Mouse (Mus musculus): Measurements from ENCODE around the gene Akr1c18. TPM values are rescaled to one million over a fixed set of nuclear protein-coding genes. Genes with fewer than 3 reads are reported as not detected.

The Akr1c18 gene
- total and polyA plus RNA-seq, 3 experiments = not detected

GRCm38 (mm10) chr13:4152908-4153307 lies 2.5 kb upstream of the Akr1c18 start:
- no peak for DNase-seq (ENCODE audit: extremely low read depth)
- dilution Hi-C loops (cut with MboI; ENCODE audit: extremely low pct_ligation_motif_present, extremely low pct_unique_long_range_greater_than_20kb, low sequenced_read_pairs) (no loop called here), in situ Hi-C loops (cut with MboI; ENCODE audit: low pct_ligation_motif_present, low pct_unique_long_range_greater_than_20kb, low sequenced_read_pairs) (no loop called here)
- H3K4me3 ChIP-seq (replicated peaks in 1 of 3; ENCODE audit: low read depth in 2 of 3, low read length in 2 of 3, poor library complexity in 1 of 3) = no peak overlapping the region
- H3K27me3 ChIP-seq (replicated peaks) = no peaks in the 10 kb centered on the region
- TF ChIP-seq IRF4 (IDR thresholded peaks at IDR 0.05; ENCODE audit: low read depth, low read length) (no peak), EP300 (IDR thresholded peaks at IDR 0.05; ENCODE audit: low read length) (no peak), CTCF (conservative IDR thresholded peaks at IDR 0.05 in 1 of 2, IDR thresholded peaks at IDR 0.05 in 1 of 2; ENCODE audit: low read depth in 2 of 2, low read length in 2 of 2) (no peak), ETS1 (conservative IDR thresholded peaks at IDR 0.05; ENCODE audit: low read depth, low read length) (no peak), NELFE (IDR thresholded peaks at IDR 0.05; ENCODE audit: low read depth, low read length) (no peak)
- H3K9ac ChIP-seq (ENCODE audit: insufficient read depth, low read depth) = no peak overlapping the region
- H3K4me1 ChIP-seq (ENCODE audit: control insufficient read depth in 1 of 2, insufficient read depth in 2 of 2) = no peaks in the 10 kb centered on the region
- H3K27ac ChIP-seq (ENCODE audit: insufficient read depth, low read depth) = no peak overlapping the region
- H3K79me2 ChIP-seq (replicated peaks; ENCODE audit: control insufficient read depth, extremely low read depth, insufficient read depth, poor library complexity, severe bottlenecking) = no peaks in the 10 kb centered on the region
- no peaks in the 10 kb centered on the region for H3K36me3 ChIP-seq (replicated peaks in 1 of 2; ENCODE audit: control insufficient read depth in 1 of 2, insufficient read depth in 1 of 2, low read length in 1 of 2)
- H3K9me3 ChIP-seq (replicated peaks; ENCODE audit: low read length) = no peaks in the 10 kb centered on the region
- H3K4me2 ChIP-seq (ENCODE audit: insufficient read depth, low read depth, poor library complexity, severe bottlenecking) = no peak overlapping the region

- DNase-seq (ENCODE audit: extremely low read depth) = no peak
- H3K27me3 ChIP-seq (replicated peaks) = no peaks in the 10 kb centered on the region
- dilution Hi-C loops (cut with MboI; ENCODE audit: extremely low pct_ligation_motif_present, extremely low pct_unique_long_range_greater_than_20kb, low sequenced_read_pairs) = no loop called here
- no peak for TF ChIP-seq ZNF384 (IDR thresholded peaks at IDR 0.05; ENCODE audit: low read depth, low read length)
- peak; percentile 30; the same call in 1 of the 2 replicates for TF ChIP-seq EP300 (IDR thresholded peaks at IDR 0.05; ENCODE audit: low read length)
- no peak for TF ChIP-seq CTCF (conservative IDR thresholded peaks at IDR 0.05 in 1 of 2, IDR thresholded peaks at IDR 0.05 in 1 of 2; ENCODE audit: low read depth in 2 of 2, low read length in 2 of 2)
- peak; percentile 77 for TF ChIP-seq JUND (conservative IDR thresholded peaks at IDR 0.05; ENCODE audit: low read depth, low read length)
- peak; percentile 66; the same call in 1 of the 2 replicates for TF ChIP-seq JUN (IDR thresholded peaks at IDR 0.05; ENCODE audit: insufficient read depth, low read depth, low read length)
- no peak overlapping the region for H3K9ac ChIP-seq (ENCODE audit: insufficient read depth, low read depth)
- no peak overlapping the region for H3K27ac ChIP-seq (ENCODE audit: insufficient read depth, low read depth)
- no peaks in the 10 kb centered on the region for H3K36me3 ChIP-seq (replicated peaks in 1 of 2; ENCODE audit: control insufficient read depth in 1 of 2, insufficient read depth in 1 of 2, low read length in 1 of 2)
- H3K4me3 ChIP-seq (replicated peaks in 1 of 3; ENCODE audit: low read depth in 2 of 3, low read length in 2 of 3, poor library complexity in 1 of 3) = no peak overlapping the region
- H3K4me1 ChIP-seq (ENCODE audit: control insufficient read depth in 1 of 2, insufficient read depth in 2 of 2) = peaks cover 0 to 6% of the 10 kb centered on the region in 2 experiments; a peak in 1 of 4 replicates
- in situ Hi-C loops (cut with MboI; ENCODE audit: low pct_ligation_motif_present, low pct_unique_long_range_greater_than_20kb, low sequenced_read_pairs) = loop anchor here (25.0 kb wide), 1 partner anchor 468 kb away; the partner anchor contains the start of gene Akr1e1
- H3K9me3 ChIP-seq (replicated peaks; ENCODE audit: low read length) = no peaks in the 10 kb centered on the region
- H3K79me2 ChIP-seq (replicated peaks; ENCODE audit: control insufficient read depth, extremely low read depth, insufficient read depth, poor library complexity, severe bottlenecking) = no peaks in the 10 kb centered on the region
- no peak overlapping the region for H3K4me2 ChIP-seq (ENCODE audit: insufficient read depth, low read depth, poor library complexity, severe bottlenecking)
Measured at GRCm38 (mm10) chr13:4144261-4144660, 6.2 kb downstream of the Akr1c18 start.

GRCm38 (mm10) chr13:4133070-4133469 lies 17.4 kb downstream of the Akr1c18 start:
- Histone ChIP-seq H3K4me2 (ENCODE audit: insufficient read depth, low read depth, poor library complexity, severe bottlenecking) (no peak overlapping the region), H3K9me3 (replicated peaks; ENCODE audit: low read length) (no peaks in the 10 kb centered on the region), H3K27ac (ENCODE audit: insufficient read depth, low read depth) (no peak overlapping the region), H3K36me3 (replicated peaks in 1 of 2; ENCODE audit: control insufficient read depth in 1 of 2, insufficient read depth in 1 of 2, low read length in 1 of 2) (no peaks in the 10 kb centered on the region), H3K9ac (ENCODE audit: insufficient read depth, low read depth) (no peak overlapping the region), H3K79me2 (replicated peaks; ENCODE audit: control insufficient read depth, extremely low read depth, insufficient read depth, poor library complexity, severe bottlenecking) (no peaks in the 10 kb centered on the region), H3K4me1 (ENCODE audit: control insufficient read depth in 1 of 2, insufficient read depth in 2 of 2) (no peaks in the 10 kb centered on the region), H3K4me3 (replicated peaks in 1 of 3; ENCODE audit: low read depth in 2 of 3, low read length in 2 of 3, poor library complexity in 1 of 3) (no peak overlapping the region), H3K27me3 (replicated peaks) (no peaks in the 10 kb centered on the region)
- in situ Hi-C loops (cut with MboI; ENCODE audit: low pct_ligation_motif_present, low pct_unique_long_range_greater_than_20kb, low sequenced_read_pairs) (loop anchor here (5.0 to 25.0 kb wide), 3 partner anchors 54 to 479 kb away; partner anchors contain the start of gene Akr1e1), dilution Hi-C loops (cut with MboI; ENCODE audit: extremely low pct_ligation_motif_present, extremely low pct_unique_long_range_greater_than_20kb, low sequenced_read_pairs) (no loop called here)
- DNase-seq (ENCODE audit: extremely low read depth) = peak; percentile 22
- no peak for TF ChIP-seq MAFK (IDR thresholded peaks at IDR 0.05; ENCODE audit: insufficient replicate concordance, low read length)
- peak; percentile 65 for TF ChIP-seq SMC3 (IDR thresholded peaks at IDR 0.05; ENCODE audit: low read depth, low read length)
- TF ChIP-seq MXI1 (IDR thresholded peaks at IDR 0.05; ENCODE audit: low read depth, low read length) = no peak
- TF ChIP-seq UBTF (IDR thresholded peaks at IDR 0.05; ENCODE audit: low read depth, low read length) = no peak
- no peak for TF ChIP-seq POLR2AphosphoS2 (IDR thresholded peaks at IDR 0.05; ENCODE audit: low read depth, low read length)
- TF ChIP-seq GABPA (IDR thresholded peaks at IDR 0.05; ENCODE audit: insufficient replicate concordance, low read depth, low read length) = no peak
- TF ChIP-seq BHLHE40 (IDR thresholded peaks at IDR 0.05; ENCODE audit: low read depth, low read length) = no peak
- TF ChIP-seq ZMIZ1 (IDR thresholded peaks at IDR 0.05; ENCODE audit: low read depth, low read length) = no peak
- peak; percentile 64; the same call in 1 of the 2 replicates for TF ChIP-seq MAX (IDR thresholded peaks at IDR 0.05; ENCODE audit: low read length)
- no peak for TF ChIP-seq CHD1 (IDR thresholded peaks at IDR 0.05; ENCODE audit: low read depth, low read length)
- TF ChIP-seq USF1 (IDR thresholded peaks at IDR 0.05; ENCODE audit: low read depth, low read length) = no peak
- no peak for TF ChIP-seq JUN (IDR thresholded peaks at IDR 0.05; ENCODE audit: insufficient read depth, low read depth, low read length)
- no peak for TF ChIP-seq USF2 (conservative IDR thresholded peaks at IDR 0.05; ENCODE audit: low read depth, low read length)
- no peak for TF ChIP-seq ZKSCAN1 (IDR thresholded peaks at IDR 0.05; ENCODE audit: borderline replicate concordance, low read depth, low read length)
- TF ChIP-seq MAZ (IDR thresholded peaks at IDR 0.05; ENCODE audit: low read depth, low read length) = no peak
- peak; percentile 69 for TF ChIP-seq RAD21 (IDR thresholded peaks at IDR 0.05; ENCODE audit: low read depth, low read length)
- no peak for TF ChIP-seq POLR2A (IDR thresholded peaks at IDR 0.05; ENCODE audit: low read depth, low read length)
- TF ChIP-seq CTCF (conservative IDR thresholded peaks at IDR 0.05 in 1 of 2, IDR thresholded peaks at IDR 0.05 in 1 of 2; ENCODE audit: low read depth in 2 of 2, low read length in 2 of 2) = peak; percentile 22 to 74; a peak in 3 of 4 replicates
- no peak for TF ChIP-seq TBP (conservative IDR thresholded peaks at IDR 0.05; ENCODE audit: low read depth, low read length)
- no peak for TF ChIP-seq SIN3A (IDR thresholded peaks at IDR 0.05; ENCODE audit: low read length)
